Mouse (Mus musculus) left cerebral cortex, adult 18-20 months (tissue): ENCODE results near the gene Pml. TPM values are rescaled to one million over a fixed set of nuclear protein-coding genes. Genes with fewer than 3 reads are reported as not detected.

ENCODE experiments used
- DNase-seq, 2 experiments: peaks; one replicate each; pipeline ENCODE4 v3.0.0; 2021 to 2022; ENCODE audit warnings: low spot score in 2 of 2, mixed read lengths in 1 of 2
- long read RNA-seq, 2 experiments: library from polyadenylated mRNA; stranded (forward); transcript quantifications; one replicate each; pipeline ENCODE4 v2.0.0; 2021
- total RNA-seq, 2 experiments: library from RNA; stranded (reverse); gene quantifications; 2 replicates each; pipeline ENCODE4 v1.2.3; 2021

The Pml gene
- total RNA-seq, result 10 to 100 TPM; 17.2 to 17.7 TPM
- long read RNA-seq, experiment 1, full-length matches to known transcripts, result 2 of 7 reads
- long read RNA-seq, experiment 1, partial matches to known transcripts, result 3 of 7 reads
- long read RNA-seq, experiment 1, other reads (novel, unspliced or antisense), result 2 of 7 reads
- long read RNA-seq, experiment 2, full-length matches to known transcripts, result 6 of 17 reads
- long read RNA-seq, experiment 2, partial matches to known transcripts, result 5 of 17 reads
- long read RNA-seq, experiment 2, other reads (novel, unspliced or antisense), result 6 of 17 reads

GRCm38 (mm10) chr9:58249592-58250192, at the start of gene Pml:
Gene Pml (minus strand): TSS chr9:58249786.
- DNase-seq, result peak; percentile 62 to 64

- DNase-seq, result no peak
Observed at GRCm38 (mm10) chr9:58297961-58298477, 48.4 kb upstream of the Pml start.

GRCm38 (mm10) chr9:58297065-58297464, 47.5 kb upstream of the Pml start:
- no peak for DNase-seq

GRCm38 (mm10) chr9:58295766-58296361, 46.3 kb upstream of the Pml start:
- DNase-seq, result no peak

DNA sequence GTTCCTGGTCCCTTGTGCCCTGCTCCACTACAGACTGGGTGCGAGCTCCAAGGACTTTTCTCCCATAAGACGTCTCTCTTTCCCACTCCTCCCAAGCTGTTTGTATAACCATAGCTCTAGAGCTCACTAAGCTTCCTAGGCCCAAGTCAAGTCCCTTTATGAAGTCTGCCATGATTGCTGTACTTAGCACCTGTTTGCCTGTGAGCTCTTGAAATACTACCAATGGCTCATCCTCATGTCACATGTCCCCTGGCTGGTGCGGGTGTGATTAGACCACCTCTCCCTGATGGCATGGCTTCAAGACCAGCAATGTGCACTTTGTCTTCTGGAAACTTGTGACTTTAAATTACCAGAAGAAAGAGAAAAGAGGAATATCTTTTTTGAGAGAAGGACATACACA, 45.8 kb upstream of the Pml start:
- DNase-seq, result no peak

DNA sequence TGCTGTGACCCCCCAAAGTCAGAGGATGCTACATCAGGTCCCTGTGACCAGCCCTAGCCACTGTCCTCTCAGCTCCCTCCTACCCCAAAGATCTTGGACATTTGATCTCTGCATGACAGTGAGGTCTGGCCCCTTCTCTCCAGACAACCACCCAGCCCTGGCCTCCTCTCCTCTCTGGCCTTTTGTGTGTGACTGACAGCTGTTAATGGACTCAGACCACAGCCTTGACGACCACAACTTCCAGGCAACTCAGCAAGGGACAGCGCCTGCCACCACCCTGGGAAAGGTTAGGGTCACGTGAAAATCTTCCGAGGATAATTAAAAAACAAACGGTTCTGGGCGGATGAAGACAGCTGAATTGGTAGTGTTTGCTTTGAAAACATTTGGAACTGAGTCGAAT, 44.9 kb upstream of the Pml start:
- DNase-seq, result no peak

GRCm38 (mm10) chr9:58289901-58290300, 40.3 kb upstream of the Pml start:
- DNase-seq, result no peak

DNA sequence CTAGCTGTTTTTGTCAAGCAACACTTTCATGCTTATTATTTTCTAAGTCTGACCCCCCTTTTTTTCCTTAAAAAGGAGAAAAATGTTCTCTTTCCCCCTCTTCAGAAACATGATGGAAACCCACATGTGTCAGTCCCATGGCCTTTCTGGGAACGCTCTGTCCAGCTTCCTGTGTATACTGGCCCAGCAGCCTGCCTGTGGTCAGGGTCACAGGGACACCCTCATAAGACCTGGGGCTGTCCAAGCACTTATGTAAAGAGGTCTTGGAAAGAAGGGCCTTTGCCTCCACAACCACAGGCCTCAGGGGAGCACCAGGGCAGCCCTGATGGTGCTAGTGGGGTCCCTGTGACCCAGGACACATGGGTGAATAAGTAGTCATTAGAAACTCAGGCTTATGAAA, 39.5 kb upstream of the Pml start:
- no peak for DNase-seq

DNA sequence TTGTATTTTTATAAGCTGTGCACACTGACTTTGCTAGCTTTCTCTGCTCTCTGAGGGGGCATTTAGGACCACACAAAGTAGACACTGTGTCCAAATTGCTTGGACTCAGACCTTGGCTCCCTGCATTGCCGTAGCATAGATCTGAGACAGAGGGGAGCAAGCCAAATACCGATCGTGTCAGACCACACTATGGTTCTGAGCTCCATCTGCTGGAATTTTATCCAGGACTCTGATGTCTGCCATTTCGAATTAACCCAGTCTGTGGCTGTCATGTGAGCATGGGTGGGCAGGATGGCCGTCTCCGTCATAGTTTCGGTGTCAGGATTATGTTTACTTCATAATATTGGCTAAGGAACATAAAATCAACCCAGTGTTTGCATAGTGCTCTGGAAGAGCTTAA, 33.8 kb upstream of the Pml start:
- DNase-seq, result no peak

DNA sequence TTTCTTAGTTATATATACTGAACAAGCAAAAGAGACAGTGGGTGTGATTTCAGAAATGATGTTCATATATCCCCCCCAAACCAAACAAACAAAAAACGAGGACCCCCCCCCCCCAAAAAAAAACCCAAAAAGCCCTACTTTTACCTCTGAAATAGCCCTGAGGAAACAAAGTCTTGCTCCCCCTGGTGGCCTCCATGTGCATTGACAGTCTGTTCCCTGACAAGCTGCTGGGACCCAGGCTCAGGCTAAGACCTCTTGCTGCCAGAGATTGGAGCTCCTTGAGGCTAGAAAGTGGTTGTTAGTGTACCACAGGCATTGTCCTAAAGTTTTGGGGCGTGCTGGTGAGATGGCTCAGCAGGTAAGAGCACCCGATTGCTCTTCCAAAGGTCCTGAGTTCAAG, 32.0 kb upstream of the Pml start:
- DNase-seq, result peak; percentile 27

DNA sequence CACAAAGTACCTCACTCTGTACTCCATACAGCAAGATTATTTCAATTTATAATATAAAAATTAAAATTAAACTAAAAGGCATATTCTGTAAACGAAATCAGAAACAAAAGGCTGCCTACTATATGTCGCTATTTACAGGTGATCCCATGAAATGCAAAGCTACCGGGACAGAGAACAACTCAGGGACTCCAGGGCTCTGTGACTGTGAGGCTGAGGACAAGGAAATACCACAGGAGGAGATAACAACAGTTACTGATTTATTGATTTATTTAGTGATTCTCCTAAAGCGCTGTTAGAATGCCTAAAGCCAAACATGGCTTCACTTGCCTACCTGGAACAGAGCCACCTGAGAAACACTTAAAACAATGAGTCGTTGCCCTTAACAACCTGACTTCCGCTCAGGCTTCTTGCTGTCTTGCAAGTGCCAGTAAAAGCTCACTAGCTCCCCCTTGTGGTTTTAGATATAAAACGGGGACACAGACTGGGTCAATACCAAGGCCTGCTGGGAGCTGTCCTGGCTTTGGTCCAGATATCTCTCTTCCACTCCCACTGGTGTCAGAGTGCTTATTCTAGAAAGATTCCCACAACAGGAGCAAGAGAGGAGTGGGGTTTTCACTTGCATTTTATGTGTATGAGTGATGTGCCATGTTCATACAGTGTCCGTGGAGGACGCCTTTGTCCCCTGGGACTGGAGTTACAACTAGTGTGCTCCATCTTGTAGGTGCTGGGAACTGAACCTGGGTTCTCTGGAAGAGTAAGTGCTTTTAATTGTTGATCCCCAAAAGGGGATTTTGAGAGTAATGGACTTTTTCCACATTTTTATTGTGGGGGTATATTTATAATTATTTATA, 30.9 kb upstream of the Pml start:
- peak; percentile 45 to 55 for DNase-seq

DNA sequence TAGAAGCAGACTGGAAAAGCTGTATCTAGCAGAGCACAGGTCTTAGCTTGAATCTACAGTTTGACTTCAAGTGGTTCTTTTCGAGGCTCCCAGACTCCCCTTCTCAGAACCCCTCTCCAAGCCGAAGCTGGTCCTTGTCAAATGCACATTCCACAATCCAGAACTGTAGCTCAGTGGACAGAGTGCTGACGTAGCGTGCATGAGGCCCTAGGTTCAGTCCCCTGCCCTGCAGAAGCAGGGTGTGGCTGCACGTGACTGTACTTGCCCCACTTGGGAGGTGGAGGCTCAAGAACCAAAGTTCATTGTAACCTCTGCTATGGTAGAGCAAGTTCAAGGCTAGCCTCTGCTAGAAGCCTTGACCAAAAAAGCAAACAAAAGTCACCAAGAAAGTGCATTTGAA, 30.2 kb upstream of the Pml start:
- DNase-seq, result no peak

DNA sequence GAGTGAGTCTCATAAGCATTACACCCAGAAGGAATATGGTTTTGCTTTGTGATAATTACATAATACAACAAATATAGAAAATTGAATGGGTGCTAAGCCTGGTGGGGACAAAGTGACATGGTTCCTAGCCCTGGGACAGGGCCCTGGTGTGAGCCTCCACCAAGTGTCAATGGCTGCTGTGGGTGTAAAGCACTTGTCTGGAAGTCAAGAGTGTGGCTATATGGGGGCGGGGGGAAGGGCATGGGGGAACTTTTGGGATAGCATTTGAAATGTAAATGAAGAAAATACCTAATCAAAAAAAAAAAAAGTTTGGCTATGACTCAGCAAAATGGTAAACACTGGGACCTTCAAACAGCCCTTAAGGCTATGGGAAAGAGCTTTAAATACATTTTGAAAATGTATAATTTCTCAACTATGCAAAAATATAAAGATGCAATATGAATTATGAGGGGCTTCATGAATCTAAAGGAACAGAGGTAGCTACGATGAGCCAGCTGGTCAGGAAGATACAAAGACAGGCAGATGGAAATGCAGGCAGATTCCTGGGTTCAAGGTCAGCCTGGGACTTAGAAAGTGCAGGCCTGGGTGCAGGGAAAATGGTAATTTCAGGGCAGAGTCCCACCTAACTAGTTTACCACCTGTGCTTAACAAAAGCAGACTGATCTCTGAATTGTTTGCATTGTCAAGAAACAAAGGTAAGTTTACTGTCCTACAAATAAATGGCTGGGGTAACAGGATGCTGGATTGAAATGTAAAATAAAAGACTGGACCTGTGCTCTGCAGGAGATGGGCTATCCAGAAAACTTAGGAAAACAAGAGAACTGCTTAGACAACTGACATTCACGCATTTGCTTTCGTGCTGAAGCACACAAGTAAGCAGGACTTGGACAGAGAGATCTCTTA, 29.5 kb upstream of the Pml start:
- DNase-seq, result no peak

DNA sequence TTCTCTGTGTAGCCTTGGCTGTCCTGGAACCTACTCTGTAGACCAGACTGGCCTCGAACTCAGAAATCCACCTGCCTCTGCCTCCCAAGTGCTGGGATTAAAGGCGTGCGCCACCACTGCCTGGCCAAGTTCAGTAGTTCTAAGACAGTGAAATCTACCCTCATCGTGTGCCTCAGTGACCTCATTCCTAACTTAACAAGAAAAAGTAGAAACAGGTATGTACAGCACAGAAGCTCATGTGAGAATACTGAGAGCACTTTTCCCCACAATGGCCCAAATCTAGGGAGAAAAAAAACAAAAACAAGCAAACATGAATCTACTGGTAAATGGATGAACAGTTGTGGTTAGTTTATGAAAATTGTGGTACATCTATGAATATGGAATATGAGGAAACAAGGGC, 28.7 kb upstream of the Pml start:
- DNase-seq, result no peak

GRCm38 (mm10) chr9:58276346-58276745, 26.8 kb upstream of the Pml start:
- no peak for DNase-seq

DNA sequence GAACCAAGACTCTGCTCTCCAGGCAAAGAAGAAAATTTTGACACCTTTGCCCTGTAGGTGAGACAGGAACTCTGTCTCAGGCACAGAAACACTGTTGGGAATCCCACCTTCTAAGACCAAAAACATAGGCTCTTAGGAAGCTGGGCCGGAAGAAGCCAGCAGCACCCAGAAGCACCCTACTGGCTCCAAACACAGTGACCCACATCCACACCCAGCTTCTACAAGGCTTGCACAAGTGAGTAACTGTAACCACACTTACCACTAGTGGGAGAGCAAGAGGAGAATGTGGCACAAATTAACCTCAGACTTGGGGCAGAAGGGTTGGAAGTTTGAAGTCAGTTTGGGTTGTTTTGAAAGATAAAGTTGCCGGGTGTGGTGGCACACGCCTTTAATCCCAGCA, 26.2 kb upstream of the Pml start:
- DNase-seq, result no peak

GRCm38 (mm10) chr9:58275115-58275774, 25.7 kb upstream of the Pml start:
- no peak for DNase-seq

DNA sequence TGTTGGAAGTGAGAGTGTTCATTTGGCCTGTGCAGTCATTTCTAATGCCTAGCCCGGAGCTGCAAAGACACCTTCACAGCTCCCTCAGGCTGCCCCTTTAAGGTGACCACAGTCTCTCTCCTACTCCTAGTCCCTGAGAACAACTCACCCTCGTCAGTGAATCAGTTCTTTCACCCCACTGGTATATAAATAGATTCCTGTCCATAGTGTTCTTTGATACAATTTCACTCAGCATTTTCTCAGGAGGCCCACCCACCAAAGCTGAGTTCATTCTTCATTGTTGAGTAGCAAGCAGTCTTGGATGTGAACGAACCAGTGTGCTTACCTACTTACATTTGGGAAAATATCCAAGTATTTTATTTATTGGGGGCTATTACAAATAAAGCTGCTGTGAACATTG, 25.0 kb upstream of the Pml start:
- DNase-seq, result no peak

DNA sequence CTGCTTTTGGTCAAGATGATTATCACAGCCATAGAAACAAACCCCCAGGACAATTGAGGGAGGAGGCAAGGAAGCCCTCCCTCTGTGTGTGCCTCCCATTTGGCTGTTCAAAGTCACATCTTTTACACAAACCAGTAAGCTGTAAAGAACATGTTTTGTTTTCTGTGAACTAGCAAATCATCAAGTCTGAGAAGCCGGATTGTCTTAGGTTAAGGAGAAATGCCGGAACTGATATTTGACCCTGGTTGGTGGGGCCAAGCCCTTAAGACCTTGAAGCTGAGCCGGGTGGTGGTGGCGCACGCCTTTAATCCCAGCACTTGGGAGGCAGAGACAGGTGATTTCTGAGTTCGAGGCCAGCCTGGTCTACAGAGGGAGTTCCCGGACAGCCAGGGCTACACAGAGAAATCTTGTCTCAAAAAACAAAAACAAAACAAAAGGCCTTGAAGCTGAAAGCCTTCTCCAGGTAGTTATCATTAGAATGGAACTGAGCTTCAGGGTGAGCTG, 24.6 kb upstream of the Pml start:
- no peak for DNase-seq

GRCm38 (mm10) chr9:58272855-58273254, 23.3 kb upstream of the Pml start:
- no peak for DNase-seq
